Mouse (Mus musculus) liver, adult 2 months (tissue): ENCODE results near the gene Gm10198. TPM values are rescaled to one million over a fixed set of nuclear protein-coding genes. Genes with fewer than 3 reads are reported as not detected.

Experiments
- DNase-seq: peaks from one replicate; pipeline ENCODE4 v3.0.0-alpha.2; 2011; ENCODE audit warnings: low read depth, low spot score; ENCODE audit errors: extremely low read depth
- H3K27ac ChIP-seq: fragments of 200-500 bp; replicated peaks from 2 replicates; pipeline ENCODE4 v1.5.1; 2012; ENCODE audit warnings: low read depth, mild to moderate bottlenecking, control low read depth, inconsistent platforms, low read length; ENCODE audit not compliant: insufficient read depth
- H3K27me3 ChIP-seq: fragments of 200-500 bp; 2 replicates; pipeline ENCODE4 v1.6.1; 2012; ENCODE audit warnings: mild to moderate bottlenecking, moderate library complexity, low read length, inconsistent platforms; ENCODE audit not compliant: control insufficient read depth, insufficient read depth
- H3K36me3 ChIP-seq: fragments of 200-500 bp; 2 replicates; pipeline ENCODE4 v1.6.1; 2012; ENCODE audit warnings: low read length, inconsistent platforms; ENCODE audit not compliant: control insufficient read depth, insufficient read depth
- H3K4me1 ChIP-seq: fragments of 200-500 bp; 2 replicates; pipeline ENCODE4 v1.6.1; 2011; ENCODE audit warnings: low read length; ENCODE audit not compliant: control insufficient read depth, insufficient read depth
- H3K4me3 ChIP-seq: fragments of 200-500 bp; 2 replicates; pipeline ENCODE4 v1.5.1; 2011; ENCODE audit warnings: low read depth, mild to moderate bottlenecking, control low read depth, low read length, moderate library complexity; ENCODE audit not compliant: insufficient read depth
- H3K79me2 ChIP-seq: fragments of 200-500 bp; 2 replicates; pipeline ENCODE4 v1.6.1; 2012; ENCODE audit warnings: inconsistent platforms, mild to moderate bottlenecking, low read length, moderate library complexity; ENCODE audit not compliant: control insufficient read depth, insufficient read depth
- H3K9ac ChIP-seq: fragments of 200-500 bp; 2 replicates; pipeline ENCODE4 v1.6.1; 2012; ENCODE audit warnings: low read depth, mild to moderate bottlenecking, control low read depth, inconsistent platforms, low read length
- CTCF ChIP-seq: fragments of 200-500 bp; IDR thresholded peaks from 2 replicates; pipeline ENCODE4 v1.5.1; 2011; ENCODE audit warnings: low read depth, low read length, control low read depth
- POLR2A ChIP-seq: fragments of 200-500 bp; IDR thresholded peaks from 2 replicates; pipeline ENCODE4 v1.6.1; 2011; ENCODE audit warnings: low read length, control low read depth; ENCODE audit not compliant: insufficient read depth; ENCODE audit errors: extremely low read depth
- WGBS: fragments of 180-500 bp; shearing (Covaris S2); methylation state at CpG from one replicate; pipeline ENCODE4 v1.1.7; 2018; 5-methylcytosine and 5-hydroxymethylcytosine counted together
- polyA plus RNA-seq: library from polyadenylated mRNA; depleted of rRNA; stranded (reverse); fragments of >200 nt; gene quantifications from 2 replicates; pipeline ENCODE4 v1.2.3, GENCODE M21; 2012
- total RNA-seq: library from RNA; depleted of rRNA; stranded (reverse); fragments of >200 nt; gene quantifications from 2 replicates; pipeline ENCODE4 v1.2.3, GENCODE M21; 2014

The Gm10198 gene
- total and polyA plus RNA-seq, 2 experiments, result not detected

DNA sequence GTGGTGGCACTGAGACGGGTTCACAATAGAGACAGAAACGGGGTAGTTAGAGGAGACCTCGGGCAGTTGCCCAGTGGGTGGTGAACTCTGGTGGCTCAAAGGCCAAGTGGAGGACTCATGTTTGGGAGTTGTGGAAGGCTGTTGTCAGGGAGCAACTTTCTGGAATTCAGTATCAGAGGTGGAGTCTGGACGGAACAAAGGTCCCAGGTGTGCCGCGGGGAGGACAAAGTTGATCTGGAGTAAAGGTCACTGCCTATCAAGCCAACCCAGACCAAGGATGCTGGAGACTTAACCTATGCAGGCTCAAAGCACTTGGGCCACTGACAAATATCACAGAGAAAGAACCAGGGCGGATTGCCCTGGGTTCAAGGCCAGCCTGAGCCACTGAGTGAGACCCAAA, 5.5 kb downstream of the Gm10198 start:
- 32% methylated on average over 7 of the region's 7 CpGs for WGBS
- no peak overlapping the region for H3K9ac ChIP-seq
- no peaks in the 10 kb centered on the region for H3K79me2 ChIP-seq
- TF ChIP-seq CTCF (no peak), POLR2A (no peak)
- DNase-seq, result peak; percentile 93
- H3K4me3 ChIP-seq, result no peak overlapping the region
- H3K27ac ChIP-seq, result peak overlapping the region; percentile 23
- no peaks in the 10 kb centered on the region for H3K36me3 ChIP-seq
- H3K27me3 ChIP-seq, result no peaks in the 10 kb centered on the region
- peaks cover 2% of the 10 kb centered on the region; the same call in 1 of the 2 replicates for H3K4me1 ChIP-seq

DNA sequence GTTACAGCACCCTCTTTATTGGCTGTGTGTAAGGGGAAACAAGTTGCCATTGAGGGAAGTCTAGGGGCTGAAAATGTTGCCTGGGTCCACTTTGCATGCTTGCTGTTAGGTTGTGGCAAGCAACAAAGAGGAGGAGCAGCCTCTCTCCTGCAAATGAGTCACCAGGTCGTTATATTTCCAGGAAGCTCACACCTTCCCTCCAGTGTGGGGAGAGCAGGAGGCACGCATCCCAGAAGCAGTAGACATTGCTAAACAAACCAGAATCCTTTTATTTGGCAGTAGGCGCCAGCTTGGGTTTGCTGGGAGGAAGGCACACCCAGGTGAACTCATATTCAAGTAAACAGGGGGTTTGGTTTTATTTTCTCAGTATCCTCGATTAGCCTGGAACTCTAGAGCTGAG, 8.8 kb downstream of the Gm10198 start:
- peak; percentile 6 for DNase-seq
- H3K4me1 ChIP-seq, result peaks cover 2% of the 10 kb centered on the region; the same call in 1 of the 2 replicates
- H3K27ac ChIP-seq, result no peak overlapping the region
- H3K27me3 ChIP-seq, result no peaks in the 10 kb centered on the region
- H3K79me2 ChIP-seq, result no peaks in the 10 kb centered on the region
- no peak overlapping the region for H3K9ac ChIP-seq
- WGBS, result 40% methylated on average over 4 of the region's 4 CpGs
- no peaks in the 10 kb centered on the region for H3K36me3 ChIP-seq
- TF ChIP-seq POLR2A, result no peak
- TF ChIP-seq CTCF, result no peak
- H3K4me3 ChIP-seq, result no peak overlapping the region

DNA sequence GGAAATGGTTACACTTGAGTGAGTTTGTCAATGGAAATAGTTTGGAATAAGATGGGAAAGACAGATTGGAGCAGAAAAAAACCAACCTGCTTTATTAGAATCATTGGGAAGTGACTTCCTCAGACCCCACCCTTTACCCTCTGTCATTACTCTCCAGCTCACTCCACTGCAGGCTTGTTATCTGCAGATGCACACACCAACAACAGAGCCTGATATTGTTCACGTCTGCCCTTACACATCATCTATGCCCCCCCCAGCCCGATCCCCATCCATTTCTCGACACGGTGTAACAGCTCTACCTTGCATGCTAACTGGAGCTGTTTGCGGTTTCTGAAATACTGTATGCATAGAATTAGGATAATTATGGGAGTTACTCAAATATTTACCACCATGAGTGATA, 12.2 kb downstream of the Gm10198 start:
- H3K79me2 ChIP-seq, result no peaks in the 10 kb centered on the region
- no peak overlapping the region for H3K27ac ChIP-seq

DNA sequence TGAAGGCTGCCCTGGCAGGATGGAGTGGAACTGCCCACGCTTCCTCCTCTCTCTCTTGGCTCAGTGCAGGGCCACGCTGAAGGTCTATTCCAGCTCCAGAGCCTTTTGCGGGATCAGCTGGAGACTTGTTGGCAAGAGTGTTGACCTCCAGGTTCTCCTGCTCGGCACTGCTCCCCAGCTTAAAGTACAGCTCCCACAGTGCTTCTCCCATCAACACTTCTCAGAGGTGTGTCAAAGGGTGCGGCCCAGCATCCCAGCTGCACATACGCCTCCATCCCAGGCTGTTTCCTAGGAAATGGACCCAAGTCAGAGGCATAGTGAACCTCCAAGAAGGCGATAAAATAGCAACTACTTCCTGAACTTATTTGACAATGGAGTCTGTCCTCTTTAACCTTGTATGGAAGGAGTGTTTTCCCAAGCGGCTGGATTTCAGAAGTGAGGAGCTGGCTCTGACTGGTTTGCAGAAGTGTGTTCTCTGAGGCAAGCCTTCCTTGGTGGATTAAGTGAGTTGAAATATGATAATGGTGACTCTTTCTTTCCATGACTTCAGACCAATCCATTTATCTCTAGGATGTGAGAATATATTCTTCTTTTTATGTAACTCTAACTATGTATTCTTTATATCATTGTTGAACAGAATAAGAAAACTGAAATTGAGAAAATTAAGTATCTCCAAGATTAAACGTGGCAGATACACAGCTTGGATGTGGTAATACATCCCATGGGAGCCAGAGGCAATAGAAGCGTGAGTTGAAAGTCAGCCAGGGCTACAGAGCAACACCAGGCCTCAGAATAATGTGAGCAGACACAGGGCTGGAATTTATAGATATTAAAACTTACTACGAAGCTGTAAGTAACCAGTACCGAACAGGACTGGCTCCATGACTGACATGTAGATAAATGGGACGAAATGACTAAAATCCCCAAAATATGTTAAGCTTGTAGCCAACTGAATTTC, 23.9 kb downstream of the Gm10198 start:
- H3K27ac ChIP-seq, result no peak overlapping the region
- 85% methylated on average over 13 of the region's 13 CpGs for WGBS
- TF ChIP-seq CTCF (no peak), POLR2A (no peak)
- no peaks in the 10 kb centered on the region for H3K36me3 ChIP-seq
- H3K9ac ChIP-seq, result no peak overlapping the region
- H3K27me3 ChIP-seq, result no peaks in the 10 kb centered on the region
- H3K4me1 ChIP-seq, result no peaks in the 10 kb centered on the region
- no peak for DNase-seq
- H3K4me3 ChIP-seq, result no peak overlapping the region
- H3K79me2 ChIP-seq, result no peaks in the 10 kb centered on the region

More for the DNA sequence above, 12.2 kb downstream of the Gm10198 start:
- DNase-seq, result no peak
- WGBS, result 93% methylated on average over 5 of the region's 5 CpGs
- TF ChIP-seq POLR2A (no peak), CTCF (no peak)
- no peak overlapping the region for H3K4me3 ChIP-seq
- H3K9ac ChIP-seq, result no peak overlapping the region
- no peaks in the 10 kb centered on the region for H3K27me3 ChIP-seq
- no peaks in the 10 kb centered on the region for H3K36me3 ChIP-seq
- H3K4me1 ChIP-seq, result no peaks in the 10 kb centered on the region

DNA sequence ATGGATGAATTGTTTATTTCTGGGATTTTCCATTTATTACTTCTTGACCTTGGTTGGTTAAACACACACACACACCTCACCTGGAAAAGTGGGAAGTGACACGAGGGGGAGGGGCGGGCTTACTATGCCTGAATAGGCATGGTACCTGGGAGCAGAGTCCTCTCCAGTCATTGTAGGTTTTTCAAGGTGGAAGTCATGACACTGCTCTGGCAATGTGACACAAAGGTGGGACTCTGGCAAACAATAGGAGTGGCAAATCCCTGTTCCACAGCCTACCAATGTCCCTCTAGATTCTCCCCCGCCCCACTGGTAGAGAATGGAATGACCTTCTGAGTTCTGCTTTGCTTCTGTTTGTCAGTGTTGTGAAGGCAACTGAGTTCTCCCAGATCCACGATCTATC, 27.8 kb downstream of the Gm10198 start:
- no peak for TF ChIP-seq CTCF
- no peak for TF ChIP-seq POLR2A
- H3K36me3 ChIP-seq, result no peaks in the 10 kb centered on the region
- no peak overlapping the region for H3K27ac ChIP-seq
- 80% methylated on average over 4 of the region's 4 CpGs for WGBS
- no peaks in the 10 kb centered on the region for H3K4me1 ChIP-seq
- no peaks in the 10 kb centered on the region for H3K79me2 ChIP-seq
- H3K4me3 ChIP-seq, result no peak overlapping the region
- no peak for DNase-seq
- no peaks in the 10 kb centered on the region for H3K27me3 ChIP-seq
- no peak overlapping the region for H3K9ac ChIP-seq

DNA sequence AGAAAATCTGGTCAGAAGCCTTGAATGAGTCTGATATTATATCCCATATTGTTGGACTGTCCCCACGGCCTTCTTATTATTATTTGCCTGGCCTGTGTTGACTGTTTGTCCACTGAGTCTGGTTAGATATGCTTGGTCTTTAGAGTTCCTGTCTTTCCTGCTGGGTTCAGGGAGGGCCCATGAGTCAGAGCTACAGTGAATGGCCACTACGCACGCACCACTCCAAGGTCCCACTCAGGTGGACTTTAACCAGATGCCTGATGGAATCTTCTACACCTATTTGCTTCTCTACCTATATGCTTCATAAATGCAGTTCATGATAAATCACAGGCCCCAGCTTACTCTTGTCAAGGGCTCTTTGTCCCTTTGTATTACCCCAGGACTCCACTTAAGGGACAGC, 29.8 kb downstream of the Gm10198 start:
- H3K36me3 ChIP-seq, result no peaks in the 10 kb centered on the region
- no peak for DNase-seq
- no peak overlapping the region for H3K9ac ChIP-seq
- H3K4me3 ChIP-seq, result no peak overlapping the region
- H3K27ac ChIP-seq, result no peak overlapping the region
- no peaks in the 10 kb centered on the region for H3K79me2 ChIP-seq
- no peaks in the 10 kb centered on the region for H3K27me3 ChIP-seq
- no peaks in the 10 kb centered on the region for H3K4me1 ChIP-seq
- TF ChIP-seq POLR2A (no peak), CTCF (no peak)
- WGBS, result 89% methylated on average over 3 of the region's 3 CpGs
